Mouse (Mus musculus) kidney, adult 2 months (tissue): ENCODE measurements around the gene Inka2. TPM values are rescaled to one million over a fixed set of nuclear protein-coding genes. Genes with fewer than 3 reads are reported as not detected.

ENCODE experiments used
- DNase-seq: peaks from one replicate; pipeline ENCODE4 v3.0.0; 2021
- H3K27ac ChIP-seq: fragments of 200-500 bp; 2 replicates; pipeline ENCODE4 v1.5.1; 2012; ENCODE audit warnings: low read depth, low read length, control low read depth, inconsistent platforms; ENCODE audit not compliant: insufficient read depth
- H3K27me3 ChIP-seq: fragments of 200-500 bp; replicated peaks from 2 replicates; pipeline ENCODE4 v1.6.1; 2012; ENCODE audit warnings: mild to moderate bottlenecking, moderate library complexity, low read length, inconsistent platforms; ENCODE audit not compliant: control insufficient read depth, insufficient read depth
- H3K36me3 ChIP-seq: fragments of 200-500 bp; 2 replicates; pipeline ENCODE4 v1.6.1; 2012; ENCODE audit warnings: mild to moderate bottlenecking, moderate library complexity, low read length, inconsistent platforms; ENCODE audit not compliant: control insufficient read depth, insufficient read depth
- H3K4me1 ChIP-seq: fragments of 200-500 bp; 2 replicates; pipeline ENCODE4 v1.6.1; 2011; ENCODE audit warnings: low read length; ENCODE audit not compliant: control insufficient read depth, insufficient read depth
- H3K4me3 ChIP-seq: fragments of 200-500 bp; 2 replicates; pipeline ENCODE4 v1.5.1; 2011; ENCODE audit warnings: mild to moderate bottlenecking, low read depth, low read length, control low read depth; ENCODE audit not compliant: insufficient read depth
- CTCF ChIP-seq: fragments of 200-500 bp; conservative IDR thresholded peaks from 2 replicates; pipeline ENCODE4 v1.5.1; 2011; ENCODE audit warnings: low read depth, mild to moderate bottlenecking, control low read depth, low read length, moderate library complexity, mixed read lengths; ENCODE audit not compliant: insufficient read depth, insufficient read length
- POLR2A ChIP-seq: fragments of 200-500 bp; IDR thresholded peaks from one replicate; pipeline ENCODE4 v1.6.1; 2011; ENCODE audit warnings: low read depth, low read length, control low read depth
- WGBS: fragments of 180-500 bp; shearing (Covaris S2); methylation state at CpG from one replicate; pipeline ENCODE4 v1.1.7; 2018; 5-methylcytosine and 5-hydroxymethylcytosine counted together
- polyA plus RNA-seq: library from polyadenylated mRNA; depleted of rRNA; stranded (reverse); fragments of >200 nt; gene quantifications from 2 replicates; pipeline ENCODE4 v1.2.3, GENCODE M21; 2012

The Inka2 gene
- polyA plus RNA-seq, 1 experiment = 0.64 TPM

- H3K4me1 ChIP-seq = no peaks in the 10 kb centered on the region
- H3K27me3 ChIP-seq = no peaks in the 10 kb centered on the region; the same call in 1 of the 2 replicates
- TF ChIP-seq CTCF = no peak
- no peak for TF ChIP-seq POLR2A
- H3K36me3 ChIP-seq = no peaks in the 10 kb centered on the region
- DNase-seq = no peak
- no peak overlapping the region for H3K27ac ChIP-seq
- 89% methylated on average over 3 of the region's 3 CpGs for whole genome bisulfite sequencing
- H3K4me3 ChIP-seq = no peak overlapping the region
Measured at GRCm38 (mm10) chr3:105669776-105670175, 34.6 kb upstream of the Inka2 start.

GRCm38 (mm10) chr3:105670801-105671200, 33.6 kb upstream of the Inka2 start:
- Histone ChIP-seq H3K4me3 (no peak overlapping the region), H3K27me3 (no peaks in the 10 kb centered on the region; the same call in 1 of the 2 replicates), H3K36me3 (no peaks in the 10 kb centered on the region), H3K4me1 (no peaks in the 10 kb centered on the region), H3K27ac (no peak overlapping the region)
- TF ChIP-seq POLR2A (no peak), CTCF (no peak)
- 81% methylated on average over 1 of the region's 1 CpGs for WGBS
- no peak for DNase-seq

GRCm38 (mm10) chr3:105674595-105675218, 29.7 kb upstream of the Inka2 start:
- no peak for TF ChIP-seq POLR2A
- TF ChIP-seq CTCF = peak; percentile 57
- Histone ChIP-seq H3K4me1 (no peaks in the 10 kb centered on the region), H3K27ac (no peak overlapping the region), H3K4me3 (no peak overlapping the region), H3K36me3 (no peaks in the 10 kb centered on the region; the same call in 1 of the 2 replicates), H3K27me3 (no peaks in the 10 kb centered on the region; the same call in 1 of the 2 replicates)
- WGBS = 23% methylated on average over 7 of the region's 7 CpGs
- DNase-seq = peak; percentile 85

GRCm38 (mm10) chr3:105675932-105676331, 28.5 kb upstream of the Inka2 start:
- TF ChIP-seq POLR2A (no peak), CTCF (no peak)
- no peaks in the 10 kb centered on the region; the same call in 1 of the 2 replicates for H3K27me3 ChIP-seq
- 33% methylated on average over 2 of the region's 2 CpGs for WGBS
- H3K4me3 ChIP-seq = no peak overlapping the region
- H3K4me1 ChIP-seq = no peaks in the 10 kb centered on the region
- peaks cover 2% of the 10 kb centered on the region; the same call in 1 of the 2 replicates for H3K36me3 ChIP-seq
- DNase-seq = no peak
- no peak overlapping the region for H3K27ac ChIP-seq

DNA sequence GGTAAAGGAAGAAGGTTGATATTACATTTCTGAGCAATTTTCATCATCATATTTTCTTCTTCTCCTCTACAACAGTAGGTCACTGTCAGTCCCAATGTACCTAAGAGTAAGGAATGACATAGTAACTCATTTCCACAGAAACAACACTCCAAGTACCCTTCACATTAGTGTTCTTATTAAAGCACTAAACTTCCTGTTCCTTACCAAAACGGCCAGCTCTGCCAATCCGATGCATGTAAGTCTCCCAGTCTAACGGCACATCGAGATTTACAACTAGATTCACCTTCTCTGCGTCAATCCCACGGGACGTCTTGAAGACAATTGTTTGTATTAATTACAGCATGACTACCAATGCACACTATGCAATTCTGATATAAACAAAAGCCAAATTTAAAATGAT, 24.1 kb upstream of the Inka2 start:
- H3K27me3 ChIP-seq = no peaks in the 10 kb centered on the region
- no peak overlapping the region for H3K4me3 ChIP-seq
- 89% methylated on average over 7 of the region's 7 CpGs for WGBS

GRCm38 (mm10) chr3:105686394-105687323, 17.7 kb upstream of the Inka2 start:
- H3K27me3 ChIP-seq = no peaks in the 10 kb centered on the region
- DNase-seq = no peak
- WGBS = 7% methylated on average over 60 of the region's 60 CpGs
- H3K36me3 ChIP-seq = no peaks in the 10 kb centered on the region; the same call in 1 of the 2 replicates
- no peak for TF ChIP-seq CTCF
- TF ChIP-seq POLR2A = no peak
- H3K4me3 ChIP-seq = peak overlapping the region; percentile 98
- H3K27ac ChIP-seq = no peak overlapping the region
- peaks cover 3% of the 10 kb centered on the region; the same call in 1 of the 2 replicates for H3K4me1 ChIP-seq

More for the DNA sequence above, 24.1 kb upstream of the Inka2 start:
- Histone ChIP-seq H3K36me3 (peaks cover 5% of the 10 kb centered on the region; the same call in 1 of the 2 replicates), H3K4me1 (no peaks in the 10 kb centered on the region), H3K27ac (no peak overlapping the region)
- TF ChIP-seq CTCF (no peak), POLR2A (no peak)
- no peak for DNase-seq
